Mouse (Mus musculus) CD8-positive naive resting alpha-beta T cell, adult 2 months (primary cell): ENCODE results near the gene Cabcoco1.

ENCODE experiments used
- DNase-seq, 2 experiments: peaks; one replicate each; pipeline ENCODE4 v3.0.0; 2022; ENCODE audit warnings: low read depth in 2 of 2, low spot score in 2 of 2

Cabcoco1 gene

GRCm38 (mm10) chr10:68507741-68508140 is 34.0 kb downstream of the Cabcoco1 start:
- DNase-seq: no peak

- DNase-seq: no peak
Measured at GRCm38 (mm10) chr10:68506242-68506641, 35.5 kb downstream of the Cabcoco1 start.

- DNase-seq: no peak
Measured at GRCm38 (mm10) chr10:68504586-68505152, 37.0 kb downstream of the Cabcoco1 start.

GRCm38 (mm10) chr10:68501067-68501466 is 40.6 kb downstream of the Cabcoco1 start:
- no peak for DNase-seq

GRCm38 (mm10) chr10:68495246-68495645 is 46.5 kb downstream of the Cabcoco1 start:
- no peak for DNase-seq

- DNase-seq: no peak
Measured at GRCm38 (mm10) chr10:68491557-68491956, 50.1 kb downstream of the Cabcoco1 start.

GRCm38 (mm10) chr10:68490781-68491180 is 50.9 kb downstream of the Cabcoco1 start:
- DNase-seq: no peak

GRCm38 (mm10) chr10:68472799-68473198 is 68.9 kb downstream of the Cabcoco1 start:
- no peak for DNase-seq

- DNase-seq: no peak
Measured at GRCm38 (mm10) chr10:68465737-68466327, 75.9 kb downstream of the Cabcoco1 start.

- DNase-seq: no peak
Measured at GRCm38 (mm10) chr10:68464943-68465342, 76.8 kb downstream of the Cabcoco1 start.

- DNase-seq: no peak
Measured at GRCm38 (mm10) chr10:68459784-68460183, 81.9 kb downstream of the Cabcoco1 start.

GRCm38 (mm10) chr10:68457019-68457418 is 84.7 kb downstream of the Cabcoco1 start:
- DNase-seq: no peak

- no peak for DNase-seq
Measured at GRCm38 (mm10) chr10:68454541-68454940, 87.2 kb downstream of the Cabcoco1 start.

- DNase-seq: no peak
Measured at GRCm38 (mm10) chr10:68446797-68447125, 94.9 kb downstream of the Cabcoco1 start.

- DNase-seq: no peak
Measured at GRCm38 (mm10) chr10:68445876-68446796, 95.6 kb downstream of the Cabcoco1 start.

- DNase-seq: no peak
Measured at GRCm38 (mm10) chr10:68445244-68445811, 96.4 kb downstream of the Cabcoco1 start.

GRCm38 (mm10) chr10:68444361-68445114 is 97.2 kb downstream of the Cabcoco1 start:
- no peak for DNase-seq

GRCm38 (mm10) chr10:68443132-68443531 is 98.6 kb downstream of the Cabcoco1 start:
- DNase-seq: no peak

- no peak for DNase-seq
Measured at GRCm38 (mm10) chr10:68442713-68443112, 99.0 kb downstream of the Cabcoco1 start.

- DNase-seq: no peak
Measured at GRCm38 (mm10) chr10:68441931-68442662, 99.6 kb downstream of the Cabcoco1 start.
